Mouse (Mus musculus) WW6 (cell line): Measurements from ENCODE around the gene Mei1.

Source experiments
- DNase-seq: peaks from one replicate; pipeline ENCODE4 v3.0.0-alpha.2; 2013; ENCODE audit warnings: low read depth, low spot score

The Mei1 gene

GRCm38 (mm10) chr15:82151176-82151575 is 81.4 kb downstream of the Mei1 start:
- no peak for DNase-seq

GRCm38 (mm10) chr15:82152022-82152421 is 82.2 kb downstream of the Mei1 start:
- no peak for DNase-seq

- DNase-seq = no peak
Measured at GRCm38 (mm10) chr15:82152435-82152834, 82.6 kb downstream of the Mei1 start.

- DNase-seq = no peak
Measured at GRCm38 (mm10) chr15:82156298-82156697, 86.5 kb downstream of the Mei1 start.

- DNase-seq = no peak
Measured at GRCm38 (mm10) chr15:82156902-82157301, 87.1 kb downstream of the Mei1 start.

GRCm38 (mm10) chr15:82158243-82159035 is 88.6 kb downstream of the Mei1 start:
- DNase-seq = no peak

GRCm38 (mm10) chr15:82159471-82159870 is 89.7 kb downstream of the Mei1 start:
- no peak for DNase-seq

- no peak for DNase-seq
Measured at GRCm38 (mm10) chr15:82160731-82161640, 91.2 kb downstream of the Mei1 start.

- DNase-seq = no peak
Measured at GRCm38 (mm10) chr15:82161965-82162600, 92.3 kb downstream of the Mei1 start.

- no peak for DNase-seq
Measured at GRCm38 (mm10) chr15:82163356-82164060, 93.7 kb downstream of the Mei1 start.

- DNase-seq = no peak
Measured at GRCm38 (mm10) chr15:82164061-82164399, 94.2 kb downstream of the Mei1 start.

GRCm38 (mm10) chr15:82164496-82164895 is 94.7 kb downstream of the Mei1 start:
- DNase-seq = no peak

GRCm38 (mm10) chr15:82165332-82166239 is 95.8 kb downstream of the Mei1 start:
- no peak for DNase-seq

GRCm38 (mm10) chr15:82166240-82167100 is 96.7 kb downstream of the Mei1 start:
- no peak for DNase-seq

- no peak for DNase-seq
Measured at GRCm38 (mm10) chr15:82167201-82168168, 97.7 kb downstream of the Mei1 start.

- DNase-seq = no peak
Measured at GRCm38 (mm10) chr15:82169671-82170070, 99.9 kb downstream of the Mei1 start.

GRCm38 (mm10) chr15:82170437-82171377 is 100.9 kb downstream of the Mei1 start:
- no peak for DNase-seq
